Mouse (Mus musculus) mature B cell (primary cell): Measurements from ENCODE around the gene Zfyve1.

Experiments
- in situ Hi-C: fragments of 300-500 bp; cut with MboI; formaldehyde crosslinking; loops from 2 replicates; pipeline ENCODE4 v1.14.3; 2019

Gene Zfyve1

GRCm38 (mm10) chr12:83523056-83523455 lies 74.0 kb downstream of the Zfyve1 start:
- in situ Hi-C loops, result no loop called here

- in situ Hi-C loops, result no loop called here
These were observed 75.9 kb downstream of the Zfyve1 start for GRCm38 (mm10) chr12:83521083-83521482.

- in situ Hi-C loops, result no loop called here
These were observed 76.6 kb downstream of the Zfyve1 start, which contains the start of gene Dcaf4 for GRCm38 (mm10) chr12:83520311-83520890. TSS of gene Dcaf4 (plus strand) at chr12:83520466.

- in situ Hi-C loops, result no loop called here
These were observed 79.4 kb downstream of the Zfyve1 start for GRCm38 (mm10) chr12:83517580-83517979.

- in situ Hi-C loops, result no loop called here
These were observed 82.8 kb downstream of the Zfyve1 start for GRCm38 (mm10) chr12:83514216-83514615.

- in situ Hi-C loops, result no loop called here
These were observed 83.8 kb downstream of the Zfyve1 start for GRCm38 (mm10) chr12:83513185-83513584.

GRCm38 (mm10) chr12:83512783-83513182 lies 84.2 kb downstream of the Zfyve1 start:
- in situ Hi-C loops, result no loop called here

- in situ Hi-C loops, result no loop called here
These were observed 86.4 kb downstream of the Zfyve1 start for GRCm38 (mm10) chr12:83510586-83510985.

- in situ Hi-C loops, result no loop called here
These were observed 90.5 kb downstream of the Zfyve1 start for GRCm38 (mm10) chr12:83506543-83506942.

- in situ Hi-C loops, result no loop called here
These were observed 94.8 kb downstream of the Zfyve1 start for GRCm38 (mm10) chr12:83502190-83502589.

GRCm38 (mm10) chr12:83499256-83499655 lies 97.8 kb downstream of the Zfyve1 start:
- in situ Hi-C loops, result loop anchor here (25.0 kb wide), 1 partner anchor 387 kb away; no protein-coding TSS in a partner anchor

GRCm38 (mm10) chr12:83497959-83498358 lies 99.1 kb downstream of the Zfyve1 start:
- in situ Hi-C loops, result loop anchor here (25.0 kb wide), 1 partner anchor 386 kb away; no protein-coding TSS in a partner anchor

- in situ Hi-C loops, result loop anchor here (25.0 kb wide), 1 partner anchor 384 kb away; no protein-coding TSS in a partner anchor
These were observed 100.3 kb downstream of the Zfyve1 start for GRCm38 (mm10) chr12:83496736-83497135.
